ENCODE assay signal across 1 mouse cellular context in genomic region chr16:4726528-4727128, GRCm38 (mm10).
TF ChIP-seq lines count a peak whose summit lies in the region.

No protein-coding gene starts in this region.

TF ChIP-seq in CH12.LX, 34 proteins besides CTCF, POLR2A, EP300 and RAD21 (continued from another document):
- no peak for TF ChIP-seq NELFE (IDR thresholded peaks at IDR 0.05; ENCODE audit: low read depth, low read length)
- no peak; the same call in 1 of the 2 replicates for TF ChIP-seq BHLHE40 (IDR thresholded peaks at IDR 0.05; ENCODE audit: low read depth, low read length)
- TF ChIP-seq USF1 (IDR thresholded peaks at IDR 0.05; ENCODE audit: low read depth, low read length): no peak
- TF ChIP-seq RCOR1 (conservative IDR thresholded peaks at IDR 0.05; ENCODE audit: low read depth, low read length): no peak
- TF ChIP-seq SMC3 (IDR thresholded peaks at IDR 0.05; ENCODE audit: low read depth, low read length): no peak
- TF ChIP-seq HCFC1 (IDR thresholded peaks at IDR 0.05; ENCODE audit: low read depth, low read length): no peak
- TF ChIP-seq ETS1 (conservative IDR thresholded peaks at IDR 0.05; ENCODE audit: low read depth, low read length): no peak
- TF ChIP-seq MAX (IDR thresholded peaks at IDR 0.05; ENCODE audit: low read length): no peak
- TF ChIP-seq KAT2A (IDR thresholded peaks at IDR 0.05; ENCODE audit: insufficient replicate concordance, low read length): 0 out of 2 replicates have a peak, but pooled peaks have one; percentile 10
- no peak for TF ChIP-seq ZMIZ1 (IDR thresholded peaks at IDR 0.05; ENCODE audit: low read depth, low read length)
- no peak for TF ChIP-seq CHD2 (IDR thresholded peaks at IDR 0.05; ENCODE audit: low read length)
- no peak for TF ChIP-seq MAFK (IDR thresholded peaks at IDR 0.05; ENCODE audit: insufficient replicate concordance, low read length)
- TF ChIP-seq GABPA (IDR thresholded peaks at IDR 0.05; ENCODE audit: insufficient replicate concordance, low read depth, low read length): no peak
- no peak for TF ChIP-seq TBP (conservative IDR thresholded peaks at IDR 0.05; ENCODE audit: low read depth, low read length)
- no peak for TF ChIP-seq CHD1 (IDR thresholded peaks at IDR 0.05; ENCODE audit: low read depth, low read length)
- TF ChIP-seq IRF4 (IDR thresholded peaks at IDR 0.05; ENCODE audit: low read depth, low read length): 0 out of 2 replicates have a peak, but pooled peaks have one; percentile 1
- peak; percentile 31 for TF ChIP-seq MXI1 (IDR thresholded peaks at IDR 0.05; ENCODE audit: low read depth, low read length)
- TF ChIP-seq POLR2AphosphoS2 (IDR thresholded peaks at IDR 0.05; ENCODE audit: low read depth, low read length): no peak
- no peak for TF ChIP-seq E2F4 (IDR thresholded peaks at IDR 0.05; ENCODE audit: insufficient replicate concordance, low read depth, low read length)
- no peak for TF ChIP-seq ELF1 (IDR thresholded peaks at IDR 0.05; ENCODE audit: low read depth, low read length)
- TF ChIP-seq UBTF (IDR thresholded peaks at IDR 0.05; ENCODE audit: low read depth, low read length): 0 out of 2 replicates have a peak, but pooled peaks have one; percentile 32
- no peak for TF ChIP-seq MYC (IDR thresholded peaks at IDR 0.05; ENCODE audit: low read depth, low read length)
